Mouse (Mus musculus): ENCODE data around the gene Wdr70. TPM values are rescaled to one million over a fixed set of nuclear protein-coding genes. Genes with fewer than 3 reads are reported as not detected.

The Wdr70 gene
- polyA plus RNA-seq, 1 experiment from 2014 or later = 49.3 TPM

DNA sequence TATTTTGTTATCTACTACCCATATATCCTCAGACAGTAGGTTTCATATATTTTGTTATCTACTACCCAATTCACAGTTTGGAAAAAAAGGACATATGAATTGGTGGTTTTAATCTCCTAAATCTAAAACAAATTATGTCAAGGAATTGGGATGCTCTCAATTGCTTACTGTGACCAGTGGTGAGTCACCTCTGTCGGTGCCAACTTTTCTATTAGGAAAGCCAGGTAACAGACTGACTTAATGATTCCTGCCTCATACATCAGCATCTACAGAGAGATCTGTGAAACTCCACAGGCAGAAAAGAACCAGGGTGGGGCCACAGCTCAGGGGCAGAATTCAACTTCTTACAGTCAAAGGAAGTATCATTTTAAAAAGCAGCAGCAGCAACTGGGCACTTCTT is 93.0 kb downstream of the Wdr70 start:
- WGBS (ENCODE audit: insufficient replicate concordance) = 96% methylated on average over 1 of the region's 1 CpGs
- no peak overlapping the region for H3K9ac ChIP-seq (ENCODE audit: low read depth, low read length)
- H3K9me3 ChIP-seq (replicated peaks; ENCODE audit: control insufficient read depth, low read length) = no peaks in the 10 kb centered on the region
- no peaks in the 10 kb centered on the region for H3K27me3 ChIP-seq (ENCODE audit: control insufficient read depth, insufficient read depth, low read length)
- H3K4me1 ChIP-seq (ENCODE audit: control insufficient read depth, insufficient read depth, low read length) = no peaks in the 10 kb centered on the region
- no peaks in the 10 kb centered on the region for H3K36me3 ChIP-seq (ENCODE audit: control insufficient read depth, insufficient read depth, low read length)
- no peak overlapping the region for H3K27ac ChIP-seq (ENCODE audit: low read depth, low read length)
- no peak overlapping the region for H3K4me3 ChIP-seq (ENCODE audit: low read depth, low read length)
- ATAC-seq (replicated peaks; ENCODE audit: insufficient number of reproducible peaks, low FRiP score, low TSS enrichment) = no peak
- H3K4me2 ChIP-seq = no peak overlapping the region

DNA sequence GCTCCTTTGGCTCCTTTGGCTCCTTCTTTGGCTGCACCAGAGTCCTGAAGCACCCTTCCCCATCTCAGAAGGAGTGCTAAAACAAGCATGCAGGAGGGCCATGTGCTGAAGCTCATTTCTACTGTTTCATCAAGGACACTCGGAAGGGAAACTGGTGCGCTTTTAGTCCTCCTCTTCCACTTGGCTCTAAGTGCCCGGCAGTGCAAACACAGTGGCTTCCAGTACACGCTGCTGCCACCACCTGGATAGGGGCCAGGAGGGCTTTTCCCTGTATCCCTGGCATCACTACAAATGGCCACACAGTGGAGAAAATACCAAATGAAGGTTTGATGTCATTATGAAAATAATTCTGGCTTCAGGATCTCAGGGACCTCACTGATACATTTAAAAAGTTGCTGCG is 93.5 kb downstream of the Wdr70 start:
- no peak overlapping the region for H3K27ac ChIP-seq (ENCODE audit: low read depth, low read length)
- no peaks in the 10 kb centered on the region for H3K4me1 ChIP-seq (ENCODE audit: control insufficient read depth, insufficient read depth, low read length)
- H3K27me3 ChIP-seq (ENCODE audit: control insufficient read depth, insufficient read depth, low read length) = no peaks in the 10 kb centered on the region
- WGBS (ENCODE audit: insufficient replicate concordance) = 67% methylated on average over 5 of the region's 5 CpGs
- no peak for ATAC-seq (replicated peaks; ENCODE audit: insufficient number of reproducible peaks, low FRiP score, low TSS enrichment)
- no peak overlapping the region for H3K4me2 ChIP-seq
- H3K4me3 ChIP-seq (ENCODE audit: low read depth, low read length) = no peak overlapping the region
- H3K36me3 ChIP-seq (ENCODE audit: control insufficient read depth, insufficient read depth, low read length) = no peaks in the 10 kb centered on the region
- no peaks in the 10 kb centered on the region for H3K9me3 ChIP-seq (replicated peaks; ENCODE audit: control insufficient read depth, low read length)
- H3K9ac ChIP-seq (ENCODE audit: low read depth, low read length) = no peak overlapping the region

DNA sequence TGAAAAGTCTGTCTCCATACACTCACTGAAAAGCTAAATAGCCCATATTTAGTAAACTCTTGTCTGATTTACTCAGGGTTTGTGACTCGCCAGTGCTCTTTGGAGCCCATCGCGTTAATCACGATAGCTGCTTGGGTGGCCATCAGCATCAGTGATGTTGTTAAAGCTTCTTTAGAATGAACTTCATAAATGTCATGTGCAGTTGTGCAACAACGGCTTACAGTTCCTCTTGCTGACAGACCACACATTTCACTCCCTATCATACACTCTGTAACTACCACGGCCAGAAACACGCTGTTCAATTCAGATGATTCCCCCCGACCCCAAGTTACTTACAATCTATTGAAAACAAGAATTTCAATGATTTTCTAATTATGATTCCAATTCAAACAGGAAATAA is 95.2 kb downstream of the Wdr70 start:
- H3K9me3 ChIP-seq (replicated peaks; ENCODE audit: control insufficient read depth, low read length) = no peaks in the 10 kb centered on the region
- H3K4me1 ChIP-seq (ENCODE audit: control insufficient read depth, insufficient read depth, low read length) = no peaks in the 10 kb centered on the region
- H3K36me3 ChIP-seq (ENCODE audit: control insufficient read depth, insufficient read depth, low read length) = no peaks in the 10 kb centered on the region
- no peak overlapping the region for H3K9ac ChIP-seq (ENCODE audit: low read depth, low read length)
- no peak for ATAC-seq (replicated peaks; ENCODE audit: insufficient number of reproducible peaks, low FRiP score, low TSS enrichment)
- no peak overlapping the region for H3K27ac ChIP-seq (ENCODE audit: low read depth, low read length)
- 80% methylated on average over 8 of the region's 8 CpGs for WGBS (ENCODE audit: insufficient replicate concordance)
- no peak overlapping the region for H3K4me2 ChIP-seq
- H3K27me3 ChIP-seq (ENCODE audit: control insufficient read depth, insufficient read depth, low read length) = no peaks in the 10 kb centered on the region
- no peak overlapping the region for H3K4me3 ChIP-seq (ENCODE audit: low read depth, low read length)

DNA sequence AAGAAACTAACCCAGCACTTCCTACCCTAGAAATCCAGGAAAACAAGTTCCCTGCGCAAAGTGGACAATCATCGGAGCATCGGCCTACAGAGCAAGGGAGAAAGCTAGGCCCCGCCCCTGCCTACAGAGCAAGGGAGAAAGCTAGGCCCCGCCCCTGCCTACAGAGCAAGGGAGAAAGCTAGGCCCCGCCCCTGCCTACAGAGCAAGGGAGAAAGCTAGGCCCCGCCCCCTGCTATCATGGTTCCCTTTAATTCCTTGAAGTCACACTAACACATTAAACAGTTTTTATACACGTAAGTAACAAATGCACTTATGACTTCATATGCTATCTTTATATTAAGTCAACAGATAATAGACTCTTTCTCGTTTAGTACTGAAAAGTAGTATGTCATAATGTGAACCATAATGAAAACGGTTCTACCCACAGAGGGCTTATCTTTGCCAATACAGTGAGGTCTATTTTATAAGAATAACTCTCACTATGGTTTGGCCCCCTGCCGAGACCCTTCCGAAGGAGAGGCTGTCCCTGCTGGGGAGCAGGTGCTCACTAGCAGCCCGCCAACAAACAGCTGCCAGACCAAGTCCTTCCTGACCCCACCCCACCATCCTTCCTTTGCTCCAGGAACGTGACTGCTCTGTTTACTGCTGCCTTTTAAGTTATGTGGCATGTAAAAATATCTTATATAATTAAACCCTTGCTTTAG is 100.0 kb downstream of the Wdr70 start:
- WGBS (ENCODE audit: insufficient replicate concordance) = 51% methylated on average over 14 of the region's 14 CpGs
- Histone ChIP-seq H3K9ac (ENCODE audit: low read depth, low read length) (no peak overlapping the region), H3K4me1 (ENCODE audit: control insufficient read depth, insufficient read depth, low read length) (no peaks in the 10 kb centered on the region), H3K4me2 (no peak overlapping the region), H3K4me3 (ENCODE audit: low read depth, low read length) (no peak overlapping the region), H3K36me3 (ENCODE audit: control insufficient read depth, insufficient read depth, low read length) (no peaks in the 10 kb centered on the region), H3K9me3 (replicated peaks; ENCODE audit: control insufficient read depth, low read length) (no peaks in the 10 kb centered on the region), H3K27me3 (ENCODE audit: control insufficient read depth, insufficient read depth, low read length) (no peaks in the 10 kb centered on the region), H3K27ac (ENCODE audit: low read depth, low read length) (no peak overlapping the region)
- no peak for ATAC-seq (replicated peaks; ENCODE audit: insufficient number of reproducible peaks, low FRiP score, low TSS enrichment)

DNA sequence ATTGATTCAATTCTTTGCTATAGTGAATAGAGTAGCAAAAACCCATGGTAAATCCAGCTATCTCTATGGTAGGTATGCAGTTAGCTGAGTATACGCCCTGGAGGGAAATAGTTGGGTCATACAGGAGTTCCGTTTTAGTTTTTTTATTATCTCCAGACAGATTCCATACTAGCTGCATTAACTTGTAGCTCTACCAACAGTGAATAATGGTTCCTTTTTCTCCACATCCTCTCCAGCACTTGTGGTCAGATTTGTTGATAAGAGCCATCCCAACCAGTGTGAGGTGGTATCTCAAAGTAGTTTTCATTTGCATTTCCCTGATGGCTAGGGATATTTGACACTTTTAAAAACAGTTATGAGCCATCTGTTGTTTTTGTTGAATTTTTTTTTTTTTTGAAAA is 100.9 kb downstream of the Wdr70 start:
- no peak overlapping the region for H3K4me3 ChIP-seq (ENCODE audit: low read depth, low read length)
- no peak overlapping the region for H3K9ac ChIP-seq (ENCODE audit: low read depth, low read length)
- no peaks in the 10 kb centered on the region for H3K36me3 ChIP-seq (ENCODE audit: control insufficient read depth, insufficient read depth, low read length)
- 74% methylated on average over 2 of the region's 2 CpGs for WGBS (ENCODE audit: insufficient replicate concordance)
- ATAC-seq (replicated peaks; ENCODE audit: insufficient number of reproducible peaks, low FRiP score, low TSS enrichment) = no peak
- no peaks in the 10 kb centered on the region for H3K4me1 ChIP-seq (ENCODE audit: control insufficient read depth, insufficient read depth, low read length)
- no peak overlapping the region for H3K4me2 ChIP-seq
- no peaks in the 10 kb centered on the region for H3K9me3 ChIP-seq (replicated peaks; ENCODE audit: control insufficient read depth, low read length)
- H3K27ac ChIP-seq (ENCODE audit: low read depth, low read length) = no peak overlapping the region
- no peaks in the 10 kb centered on the region for H3K27me3 ChIP-seq (ENCODE audit: control insufficient read depth, insufficient read depth, low read length)

DNA sequence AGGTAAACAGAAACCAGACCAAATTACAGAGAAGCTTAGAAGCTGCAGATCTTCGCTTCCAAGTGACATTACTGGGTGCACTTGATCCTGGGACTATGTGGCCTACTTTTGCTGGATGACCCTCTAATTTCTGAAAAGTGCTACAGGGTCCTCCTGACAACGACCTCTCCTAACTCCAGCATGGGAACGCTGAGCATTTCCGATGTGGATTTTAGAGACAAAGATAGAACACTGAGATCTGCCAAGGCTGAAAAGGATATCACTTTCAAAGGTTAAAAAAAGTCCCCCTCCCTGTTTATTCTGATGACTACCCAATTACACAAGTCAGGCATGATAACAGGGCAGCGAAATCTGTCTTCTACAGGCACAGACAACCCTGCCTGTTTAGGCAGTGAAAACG is 105.3 kb downstream of the Wdr70 start:
- H3K4me3 ChIP-seq (ENCODE audit: low read depth, low read length) = no peak overlapping the region
- no peaks in the 10 kb centered on the region for H3K36me3 ChIP-seq (ENCODE audit: control insufficient read depth, insufficient read depth, low read length)
- H3K4me2 ChIP-seq = no peak overlapping the region
- H3K27ac ChIP-seq (ENCODE audit: low read depth, low read length) = no peak overlapping the region
- H3K9ac ChIP-seq (ENCODE audit: low read depth, low read length) = no peak overlapping the region
- no peaks in the 10 kb centered on the region for H3K27me3 ChIP-seq (ENCODE audit: control insufficient read depth, insufficient read depth, low read length)
- no peaks in the 10 kb centered on the region for H3K4me1 ChIP-seq (ENCODE audit: control insufficient read depth, insufficient read depth, low read length)
- no peaks in the 10 kb centered on the region for H3K9me3 ChIP-seq (replicated peaks; ENCODE audit: control insufficient read depth, low read length)
- WGBS (ENCODE audit: insufficient replicate concordance) = 74% methylated on average over 6 of the region's 6 CpGs
- no peak for ATAC-seq (replicated peaks; ENCODE audit: insufficient number of reproducible peaks, low FRiP score, low TSS enrichment)

DNA sequence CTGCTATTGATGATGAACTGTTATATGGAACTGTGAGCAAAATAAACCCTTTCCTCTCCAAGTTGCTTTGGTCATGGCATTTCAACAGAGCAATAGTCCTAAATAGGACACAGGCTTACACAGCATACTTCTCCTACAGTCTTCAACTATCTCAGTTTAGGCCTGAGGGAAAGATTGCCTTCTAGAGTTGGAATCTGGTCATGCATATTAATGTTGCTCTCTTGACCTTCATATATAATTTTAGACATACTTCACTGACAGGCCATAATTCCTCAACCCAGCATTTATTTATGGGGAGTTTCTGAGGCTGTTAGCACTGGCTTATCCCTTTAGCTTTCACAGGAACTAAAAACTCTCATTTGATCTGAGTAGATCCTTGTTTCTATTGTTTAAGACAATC is 108.9 kb downstream of the Wdr70 start:
- Histone ChIP-seq H3K27me3 (ENCODE audit: control insufficient read depth, insufficient read depth, low read length) (no peaks in the 10 kb centered on the region), H3K4me2 (no peak overlapping the region), H3K9me3 (replicated peaks; ENCODE audit: control insufficient read depth, low read length) (no peaks in the 10 kb centered on the region), H3K9ac (ENCODE audit: low read depth, low read length) (no peak overlapping the region), H3K4me3 (ENCODE audit: low read depth, low read length) (no peak overlapping the region), H3K4me1 (ENCODE audit: control insufficient read depth, insufficient read depth, low read length) (no peaks in the 10 kb centered on the region), H3K27ac (ENCODE audit: low read depth, low read length) (no peak overlapping the region), H3K36me3 (ENCODE audit: control insufficient read depth, insufficient read depth, low read length) (no peaks in the 10 kb centered on the region)
- no peak for ATAC-seq (replicated peaks; ENCODE audit: insufficient number of reproducible peaks, low FRiP score, low TSS enrichment)

DNA sequence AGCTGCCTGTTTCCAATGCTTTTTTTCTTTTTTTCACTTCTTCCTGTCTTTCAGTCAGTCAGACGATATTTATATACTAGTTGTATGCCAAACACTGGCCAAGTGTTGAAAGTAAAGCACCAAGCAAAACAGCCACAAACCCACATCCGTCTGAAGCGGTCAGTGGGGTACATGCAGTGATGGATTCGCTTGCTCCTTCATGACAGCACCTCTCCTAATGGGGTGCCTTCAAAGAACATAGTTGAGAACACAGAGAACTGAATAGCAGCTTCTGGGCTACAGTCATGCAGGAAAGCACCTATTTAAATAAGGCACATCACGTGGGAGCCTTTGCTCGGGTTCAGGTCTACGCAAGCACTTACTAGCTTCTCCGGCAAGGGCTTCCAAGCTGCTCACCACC is 111.6 kb downstream of the Wdr70 start:
- Histone ChIP-seq H3K27me3 (ENCODE audit: control insufficient read depth, insufficient read depth, low read length) (no peaks in the 10 kb centered on the region), H3K9me3 (replicated peaks; ENCODE audit: control insufficient read depth, low read length) (no peaks in the 10 kb centered on the region), H3K4me1 (ENCODE audit: control insufficient read depth, insufficient read depth, low read length) (no peaks in the 10 kb centered on the region), H3K4me3 (ENCODE audit: low read depth, low read length) (no peak overlapping the region), H3K36me3 (ENCODE audit: control insufficient read depth, insufficient read depth, low read length) (no peaks in the 10 kb centered on the region), H3K27ac (ENCODE audit: low read depth, low read length) (no peak overlapping the region), H3K4me2 (no peak overlapping the region), H3K9ac (ENCODE audit: low read depth, low read length) (no peak overlapping the region)
- 89% methylated on average over 8 of the region's 8 CpGs for WGBS (ENCODE audit: insufficient replicate concordance)
- ATAC-seq (replicated peaks; ENCODE audit: insufficient number of reproducible peaks, low FRiP score, low TSS enrichment) = no peak

DNA sequence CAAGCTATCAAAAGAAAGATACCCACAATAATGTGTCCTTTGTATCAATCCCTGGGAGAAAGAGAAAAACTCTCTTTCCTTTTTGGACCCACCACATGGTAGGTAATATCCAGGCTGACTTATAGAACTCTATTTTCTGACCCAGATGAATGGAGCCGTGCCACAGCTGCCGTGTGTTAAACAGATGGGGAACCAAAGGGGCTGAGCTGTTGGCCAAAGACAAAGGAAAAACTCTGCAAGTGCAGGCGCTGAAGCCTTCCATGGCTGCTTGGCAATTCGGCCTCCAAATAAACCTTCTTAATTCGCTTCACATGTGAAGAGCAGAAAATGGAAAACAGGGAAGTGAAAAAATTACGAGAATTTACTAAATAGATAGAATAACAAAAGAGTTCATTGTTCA is 112.7 kb downstream of the Wdr70 start:
- no peak for ATAC-seq (replicated peaks; ENCODE audit: insufficient number of reproducible peaks, low FRiP score, low TSS enrichment)
- Histone ChIP-seq H3K4me3 (ENCODE audit: low read depth, low read length) (no peak overlapping the region), H3K9me3 (replicated peaks; ENCODE audit: control insufficient read depth, low read length) (no peaks in the 10 kb centered on the region), H3K9ac (ENCODE audit: low read depth, low read length) (no peak overlapping the region), H3K36me3 (ENCODE audit: control insufficient read depth, insufficient read depth, low read length) (no peaks in the 10 kb centered on the region), H3K4me1 (ENCODE audit: control insufficient read depth, insufficient read depth, low read length) (no peaks in the 10 kb centered on the region), H3K27ac (ENCODE audit: low read depth, low read length) (no peak overlapping the region), H3K4me2 (no peak overlapping the region), H3K27me3 (ENCODE audit: control insufficient read depth, insufficient read depth, low read length) (no peaks in the 10 kb centered on the region)
- 70% methylated on average over 6 of the region's 6 CpGs for WGBS (ENCODE audit: insufficient replicate concordance)

Data from heart, embryonic 11.5 days (tissue).